Mouse (Mus musculus) liver, embryonic 14.5 days (tissue): ENCODE measurements around the gene Cgrrf1.

ENCODE experiments used
- CTCF ChIP-seq: IDR thresholded peaks from 2 replicates; pipeline ENCODE4 v1.5.1; 2016; ENCODE audit warnings: antibody characterized with exemption, low read depth, control low read depth
- EP300 ChIP-seq: IDR thresholded peaks from 2 replicates; pipeline ENCODE4 v1.6.1; 2016; ENCODE audit warnings: antibody characterized with exemption, low read depth

DNA sequence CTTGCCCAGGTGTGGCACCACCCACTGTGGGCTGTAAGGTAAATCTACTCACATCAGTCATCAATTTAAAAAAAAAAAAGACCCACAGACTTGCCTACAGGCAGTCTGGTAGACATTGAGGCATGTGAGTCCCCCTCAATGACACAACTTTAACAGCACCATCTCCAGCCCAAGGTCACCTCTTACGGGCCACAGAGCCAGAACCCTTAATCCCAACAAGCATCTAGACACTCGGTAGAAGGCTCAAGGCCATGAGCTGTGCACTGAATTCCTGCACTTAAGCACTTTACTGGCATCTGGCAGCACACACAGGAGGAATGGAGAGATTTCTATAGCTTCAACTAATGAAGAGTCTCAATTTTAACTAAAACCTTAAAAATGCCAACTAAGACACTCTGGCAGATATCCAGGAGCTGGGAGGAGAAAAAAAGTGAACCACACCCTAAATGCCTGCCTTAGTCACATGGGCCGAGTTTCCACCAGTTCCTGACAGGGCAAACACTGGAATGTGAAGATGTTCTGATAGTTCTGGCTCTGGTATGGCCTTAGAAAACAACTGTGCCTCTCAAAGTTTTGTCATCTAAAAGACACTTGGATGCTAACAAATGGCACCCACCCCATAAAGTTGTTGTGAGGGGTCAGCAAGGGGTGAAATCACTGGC, 31.1 kb upstream of the Cgrrf1 start:
- no peak for TF ChIP-seq CTCF
- TF ChIP-seq EP300: no peak
